Mouse (Mus musculus) spleen, embryonic (tissue): ENCODE data around the gene Churc1.

Experiments used
- CTCF ChIA-PET: fragments of 350-600 bp; sonication (Branson Sonifier 250); formaldehyde crosslinking; loops from one replicate; lab custom pipeline; 2022; lab: Charles Lee

Churc1 gene

DNA sequence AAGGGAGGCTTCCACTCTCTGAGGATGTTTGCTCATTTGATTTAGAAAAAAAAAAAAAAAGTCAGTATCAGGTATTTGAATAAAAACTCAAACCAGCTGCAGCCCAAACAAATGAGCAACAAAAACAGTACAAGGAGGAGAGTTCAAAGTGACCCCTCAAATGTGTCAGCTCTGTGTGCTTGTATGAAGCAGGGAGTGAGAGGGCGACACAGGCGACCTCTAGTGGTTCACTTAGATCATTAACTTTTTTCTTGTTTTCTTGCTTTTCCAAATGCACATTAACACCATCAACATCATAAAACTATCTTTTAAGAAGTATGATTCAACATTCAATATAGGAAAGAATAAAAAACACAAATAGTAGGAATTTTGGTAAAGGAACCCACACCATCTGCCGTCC, 67.4 kb downstream of the Churc1 start:
- CTCF ChIA-PET, result interaction anchor here (0.5 kb wide), 1 partner anchor 473 kb away, joined by 5 read pairs; no protein-coding TSS in a partner anchor
